Comparison of ENCODE assay signal across 8 mouse cellular contexts in genomic region chr5:125154989-125155388, GRCm38 (mm10). TPM values are rescaled to one million over a fixed set of nuclear protein-coding genes. Genes with fewer than 3 reads are reported as not detected.
DNase-seq lines count a peak whose midpoint lies in the region; ATAC-seq and TF ChIP-seq lines count a peak whose summit lies in the region.

No protein-coding gene starts in this region.

- no peak for TF ChIP-seq POLR2A in olfactory bulb, adult 2 months (IDR thresholded peaks at IDR 0.05; ENCODE audit: insufficient read depth, low read depth, low read length)

- no peaks in the 10 kb centered on the region for H3K9me3 ChIP-seq in embryonic facial prominence, embryonic 13.5 days
- no peaks in the 10 kb centered on the region for H3K9me3 ChIP-seq in hindbrain, embryonic 13.5 days

- no peak overlapping the region for H3K4me3 ChIP-seq in embryonic facial prominence, embryonic 13.5 days
- H3K4me3 ChIP-seq in hindbrain, embryonic 13.5 days: no peak overlapping the region
- H3K4me3 ChIP-seq in olfactory bulb, adult 2 months (ENCODE audit: insufficient read depth, low read depth, low read length): no peak overlapping the region

- peak overlapping the region; percentile 44; the same call in 1 of the 2 replicates for H3K9ac ChIP-seq in embryonic facial prominence, embryonic 13.5 days
- peak overlapping the region; percentile 47; the same call in 1 of the 2 replicates for H3K9ac ChIP-seq in hindbrain, embryonic 13.5 days

- peaks cover 4% of the 10 kb centered on the region; the same call in 1 of the 2 replicates for H3K36me3 ChIP-seq in embryonic facial prominence, embryonic 13.5 days
- no peaks in the 10 kb centered on the region for H3K36me3 ChIP-seq in hindbrain, embryonic 13.5 days

- no peak overlapping the region; the same call in 1 of the 2 replicates for H3K4me2 ChIP-seq in embryonic facial prominence, embryonic 13.5 days
- H3K4me2 ChIP-seq in hindbrain, embryonic 13.5 days: no peak overlapping the region

- H3K4me1 ChIP-seq in embryonic facial prominence, embryonic 13.5 days: peaks cover 94% of the 10 kb centered on the region
- H3K4me1 ChIP-seq in hindbrain, embryonic 13.5 days (replicated peaks): peaks cover 100% of the 10 kb centered on the region
- peaks cover 93% of the 10 kb centered on the region for H3K4me1 ChIP-seq in olfactory bulb, adult 2 months (ENCODE audit: control insufficient read depth, insufficient read depth, low read length)

- DNase-seq in adrenal gland, adult 2 months: peak; percentile 60
- no peak for DNase-seq in adrenal gland, adult 18-20 months (ENCODE audit: low spot score in 2 of 2)
- DNase-seq in 3134 (ENCODE audit: extremely low read depth, insufficient read length, low spot score): peak; percentile 82
- DNase-seq in thymus, postnatal 25 days: no peak
- no peak for DNase-seq in kidney, adult 18-20 months

- no peak for ATAC-seq in embryonic facial prominence, embryonic 13.5 days (ENCODE audit: insufficient number of reproducible peaks, insufficient read depth, low FRiP score, low TSS enrichment, low read depth)
- no peak for ATAC-seq in hindbrain, embryonic 13.5 days (ENCODE audit: low FRiP score)

- H3K27ac ChIP-seq in embryonic facial prominence, embryonic 13.5 days: peak overlapping the region; percentile 22; the same call in 1 of the 2 replicates
- H3K27ac ChIP-seq in hindbrain, embryonic 13.5 days: peak overlapping the region; percentile 98
- H3K27ac ChIP-seq in olfactory bulb, adult 2 months (ENCODE audit: insufficient read depth, low read depth, low read length): peak overlapping the region; percentile 17

- no peaks in the 10 kb centered on the region for H3K27me3 ChIP-seq in embryonic facial prominence, embryonic 13.5 days
- no peaks in the 10 kb centered on the region for H3K27me3 ChIP-seq in hindbrain, embryonic 13.5 days

- no peak for TF ChIP-seq CTCF in olfactory bulb, adult 2 months (IDR thresholded peaks at IDR 0.05; ENCODE audit: insufficient read depth, low read depth, low read length)

- WGBS in embryonic facial prominence, embryonic 13.5 days: 60% methylated on average over 5 of the region's 5 CpGs
- WGBS in hindbrain, embryonic 13.5 days: 35% methylated on average over 5 of the region's 5 CpGs
- WGBS in olfactory bulb, adult 2 months: 14% methylated on average over 5 of the region's 5 CpGs

RNA-seq across cellular contexts. Expression of gene Ncor2, which starts 24.0 kb away (rescaled TPM):
- total RNA-seq in adrenal gland, adult 2 months (2021): 100 to 1,000 TPM; 149 to 340 TPM
- polyA plus RNA-seq in adrenal gland, adult 2 months (2012; rRNA removed): 183 and 229 TPM in 2 replicates
- 100 to 1,000 TPM; 195 to 242 TPM for total RNA-seq in adrenal gland, adult 18-20 months (2021)
- 35.1 and 36.2 TPM in 2 replicates for polyA plus RNA-seq in embryonic facial prominence, embryonic 13.5 days (2015; fragmentation: Nextera tagmentation; extraction: Ambion mirVana)
- polyA plus RNA-seq in hindbrain, embryonic 13.5 days (2015; fragmentation: Nextera tagmentation; extraction: Ambion mirVana): 24.8 and 25.1 TPM in 2 replicates
- not detected in 2 replicates for polyA plus RNA-seq in olfactory bulb, adult 2 months (2012; ENCODE audit: insufficient read depth, insufficient read length, low replicate concordance, missing spikeins)

Comparison
In these comparisons a context has a peak if more than half of its experiments do, and no peak if none do; other contexts are left out.
1. DNase-seq: peak in adrenal gland, adult 2 months (single experiment) and 3134 (single experiment); none in adrenal gland, adult 18-20 months (0 of 2), thymus, postnatal 25 days (single experiment) and kidney, adult 18-20 months (single experiment).
2. H3K27ac ChIP-seq: peak in every context shown above with its lines; median percentile 98 in hindbrain, embryonic 13.5 days; 22 in embryonic facial prominence, embryonic 13.5 days; 17 in olfactory bulb, adult 2 months.